Mouse (Mus musculus): Measurements from ENCODE around the gene Dlx2. TPM values are rescaled to one million over a fixed set of nuclear protein-coding genes. Genes with fewer than 3 reads are reported as not detected.

Gene Dlx2
- polyA plus RNA-seq, 1 experiment, result not detected

- H3K27ac ChIP-seq (ENCODE audit: control insufficient read depth, insufficient read depth, low read depth, low read length, poor library complexity), result no peak overlapping the region
- TF ChIP-seq CTCF (IDR thresholded peaks at IDR 0.05; ENCODE audit: control insufficient read depth, insufficient read depth, low read length), result no peak
- TF ChIP-seq POLR2A (IDR thresholded peaks at IDR 0.05; ENCODE audit: borderline replicate concordance, control insufficient read depth, low read depth, low read length), result no peak
- no peak overlapping the region for H3K4me3 ChIP-seq (replicated peaks; ENCODE audit: control insufficient read depth, low read depth, low read length)
- WGBS, result 8% methylated on average over 24 of the region's 24 CpGs
- no peaks in the 10 kb centered on the region for H3K4me1 ChIP-seq (ENCODE audit: control insufficient read depth, insufficient read depth, low read length)
Measured at GRCm38 (mm10) chr2:71527323-71528013, 19.1 kb downstream of the Dlx2 start.

DNA sequence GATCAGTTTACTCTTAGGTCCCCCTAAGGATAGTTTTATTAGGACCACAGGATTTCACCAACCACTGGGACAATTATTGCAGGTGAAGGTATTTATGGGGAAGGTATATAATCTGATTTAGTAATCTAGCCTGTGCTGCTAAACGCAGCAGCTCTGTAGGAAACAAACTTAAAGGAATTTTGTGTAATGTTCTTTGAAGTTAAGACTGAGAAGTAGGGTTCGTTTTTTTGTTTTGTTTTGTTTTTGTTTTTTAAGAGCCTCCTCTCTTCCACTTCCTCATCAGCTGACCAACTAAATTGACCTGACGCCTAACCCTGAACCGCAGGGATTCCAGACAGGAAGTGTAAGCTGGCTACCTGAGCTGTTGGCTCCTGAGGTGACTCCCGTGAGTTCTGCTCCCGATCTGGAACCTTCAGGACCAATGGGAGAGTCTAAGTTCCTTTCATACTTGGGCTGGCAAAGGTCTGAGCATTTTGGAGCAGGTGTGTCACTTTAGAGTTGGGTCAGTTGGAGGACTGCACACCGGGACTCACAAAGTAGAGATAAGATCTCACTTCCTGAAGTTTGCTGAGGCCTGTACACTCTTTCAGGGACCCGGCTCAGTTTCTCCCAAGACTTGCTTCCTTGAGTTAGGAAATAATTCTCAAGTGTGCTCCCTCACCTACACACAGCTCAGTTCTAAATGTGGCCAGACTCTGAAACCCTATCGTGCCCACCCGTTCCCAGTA is 19.8 kb downstream of the Dlx2 start:
- WGBS, result 5% methylated on average over 10 of the region's 10 CpGs
- TF ChIP-seq POLR2A (IDR thresholded peaks at IDR 0.05; ENCODE audit: borderline replicate concordance, control insufficient read depth, low read depth, low read length) (no peak), CTCF (IDR thresholded peaks at IDR 0.05; ENCODE audit: control insufficient read depth, insufficient read depth, low read length) (no peak)
- H3K27ac ChIP-seq (ENCODE audit: control insufficient read depth, insufficient read depth, low read depth, low read length, poor library complexity), result no peak overlapping the region
- no peak overlapping the region for H3K4me3 ChIP-seq (replicated peaks; ENCODE audit: control insufficient read depth, low read depth, low read length)
- no peaks in the 10 kb centered on the region for H3K4me1 ChIP-seq (ENCODE audit: control insufficient read depth, insufficient read depth, low read length)

DNA sequence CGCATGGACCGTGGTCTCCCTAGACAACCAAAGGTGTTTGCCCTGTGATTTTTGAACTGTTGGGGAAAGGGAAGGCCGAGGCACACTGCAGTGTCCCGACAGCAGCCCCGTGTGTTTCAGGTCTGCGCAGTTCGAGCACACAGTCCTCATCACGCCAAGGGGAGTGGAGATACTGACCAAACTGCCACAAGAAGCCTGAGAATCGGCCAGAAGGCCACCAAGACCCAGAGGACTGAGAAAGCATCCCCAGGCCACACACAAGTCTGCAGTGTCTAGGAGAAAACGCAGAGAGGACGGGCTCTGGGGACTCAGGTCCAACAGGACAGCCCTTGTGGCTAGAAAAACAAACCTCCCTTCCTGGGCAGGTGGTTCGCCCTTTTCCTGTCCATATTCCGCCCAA is 21.8 kb downstream of the Dlx2 start:
- 33% methylated on average over 13 of the region's 13 CpGs for WGBS
- H3K27ac ChIP-seq (ENCODE audit: control insufficient read depth, insufficient read depth, low read depth, low read length, poor library complexity), result no peak overlapping the region; the same call in 1 of the 2 replicates
- no peaks in the 10 kb centered on the region for H3K4me1 ChIP-seq (ENCODE audit: control insufficient read depth, insufficient read depth, low read length)
- H3K4me3 ChIP-seq (replicated peaks; ENCODE audit: control insufficient read depth, low read depth, low read length), result no peak overlapping the region
- TF ChIP-seq POLR2A (IDR thresholded peaks at IDR 0.05; ENCODE audit: borderline replicate concordance, control insufficient read depth, low read depth, low read length) (no peak), CTCF (IDR thresholded peaks at IDR 0.05; ENCODE audit: control insufficient read depth, insufficient read depth, low read length) (no peak)

- Histone ChIP-seq H3K4me1 (ENCODE audit: control insufficient read depth, insufficient read depth, low read length) (no peaks in the 10 kb centered on the region), H3K4me3 (replicated peaks; ENCODE audit: control insufficient read depth, low read depth, low read length) (no peak overlapping the region), H3K27ac (ENCODE audit: control insufficient read depth, insufficient read depth, low read depth, low read length, poor library complexity) (no peak overlapping the region)
- no peak for TF ChIP-seq POLR2A (IDR thresholded peaks at IDR 0.05; ENCODE audit: borderline replicate concordance, control insufficient read depth, low read depth, low read length)
- no peak for TF ChIP-seq CTCF (IDR thresholded peaks at IDR 0.05; ENCODE audit: control insufficient read depth, insufficient read depth, low read length)
- WGBS, result 51% methylated on average over 4 of the region's 4 CpGs
Measured at GRCm38 (mm10) chr2:71523431-71523830, 23.1 kb downstream of the Dlx2 start.

- H3K4me3 ChIP-seq (replicated peaks; ENCODE audit: control insufficient read depth, low read depth, low read length), result no peak overlapping the region
- H3K4me1 ChIP-seq (ENCODE audit: control insufficient read depth, insufficient read depth, low read length), result no peaks in the 10 kb centered on the region
- WGBS, result 37% methylated on average over 4 of the region's 4 CpGs
- TF ChIP-seq POLR2A (IDR thresholded peaks at IDR 0.05; ENCODE audit: borderline replicate concordance, control insufficient read depth, low read depth, low read length), result no peak
- TF ChIP-seq CTCF (IDR thresholded peaks at IDR 0.05; ENCODE audit: control insufficient read depth, insufficient read depth, low read length), result no peak
- H3K27ac ChIP-seq (ENCODE audit: control insufficient read depth, insufficient read depth, low read depth, low read length, poor library complexity), result no peak overlapping the region
Measured at GRCm38 (mm10) chr2:71522871-71523270, 23.7 kb downstream of the Dlx2 start.

DNA sequence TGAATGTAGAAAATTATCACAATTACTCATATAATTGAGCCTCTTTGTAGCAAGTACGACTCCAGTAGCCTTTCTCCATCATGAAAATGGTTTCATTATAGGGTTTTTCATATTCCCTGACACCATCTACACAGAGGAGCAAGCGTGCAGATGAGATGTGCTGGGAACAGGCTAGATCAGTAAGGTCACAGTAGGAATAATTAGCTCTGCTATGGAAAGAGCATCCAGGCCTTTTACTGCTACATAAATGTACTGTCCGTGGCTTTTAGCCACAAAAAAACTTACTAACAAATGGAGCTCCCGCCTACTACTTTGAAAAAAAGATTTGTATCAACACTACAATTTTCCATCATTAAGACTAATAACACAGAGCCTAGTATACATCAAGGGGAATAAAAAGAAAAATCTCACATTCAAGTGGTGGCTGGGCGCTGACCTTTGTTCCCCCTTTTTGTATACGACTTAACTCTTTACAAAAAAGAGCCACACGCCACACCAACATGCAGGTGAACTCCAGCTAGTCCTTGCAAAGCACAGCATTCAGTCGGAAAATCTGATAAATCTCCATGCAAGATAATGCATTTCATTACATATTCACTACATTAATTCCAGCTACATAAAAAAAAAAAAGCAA is 29.0 kb downstream of the Dlx2 start:
- Histone ChIP-seq H3K27ac (ENCODE audit: control insufficient read depth, insufficient read depth, low read depth, low read length, poor library complexity) (no peak overlapping the region), H3K4me3 (replicated peaks; ENCODE audit: control insufficient read depth, low read depth, low read length) (no peak overlapping the region), H3K4me1 (ENCODE audit: control insufficient read depth, insufficient read depth, low read length) (no peaks in the 10 kb centered on the region)
- TF ChIP-seq POLR2A (IDR thresholded peaks at IDR 0.05; ENCODE audit: borderline replicate concordance, control insufficient read depth, low read depth, low read length) (no peak), CTCF (IDR thresholded peaks at IDR 0.05; ENCODE audit: control insufficient read depth, insufficient read depth, low read length) (no peak)
- WGBS, result 86% methylated on average over 8 of the region's 8 CpGs

- 83% methylated on average over 4 of the region's 4 CpGs for WGBS
- TF ChIP-seq CTCF (IDR thresholded peaks at IDR 0.05; ENCODE audit: control insufficient read depth, insufficient read depth, low read length) (no peak), POLR2A (IDR thresholded peaks at IDR 0.05; ENCODE audit: borderline replicate concordance, control insufficient read depth, low read depth, low read length) (no peak)
Measured at GRCm38 (mm10) chr2:71516995-71517394, 29.6 kb downstream of the Dlx2 start.

DNA sequence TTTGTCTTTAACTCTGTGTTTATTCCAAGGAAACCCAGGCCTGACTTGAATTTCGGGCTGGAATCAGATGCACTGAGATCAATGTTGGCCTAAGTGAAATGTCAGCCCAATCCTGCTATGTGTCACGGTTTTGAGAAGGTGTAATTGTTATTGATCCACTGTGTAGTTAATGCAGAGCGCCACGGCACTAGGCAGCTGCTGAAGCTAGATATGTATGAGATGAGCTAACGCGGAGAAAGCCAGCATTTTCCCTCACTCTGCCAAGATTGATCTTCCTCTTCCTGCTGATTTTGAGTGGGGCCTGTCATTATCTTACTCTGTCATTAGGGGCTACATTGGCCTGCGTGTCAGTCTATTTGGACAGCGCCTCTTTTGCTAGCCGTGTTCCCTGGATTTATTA is 34.2 kb downstream of the Dlx2 start:
- TF ChIP-seq POLR2A (IDR thresholded peaks at IDR 0.05; ENCODE audit: borderline replicate concordance, control insufficient read depth, low read depth, low read length) (no peak), CTCF (IDR thresholded peaks at IDR 0.05; ENCODE audit: control insufficient read depth, insufficient read depth, low read length) (no peak)
- Histone ChIP-seq H3K4me1 (ENCODE audit: control insufficient read depth, insufficient read depth, low read length) (no peaks in the 10 kb centered on the region; the same call in 1 of the 2 replicates), H3K4me3 (replicated peaks; ENCODE audit: control insufficient read depth, low read depth, low read length) (no peak overlapping the region), H3K27ac (ENCODE audit: control insufficient read depth, insufficient read depth, low read depth, low read length, poor library complexity) (no peak overlapping the region)
- WGBS, result 89% methylated on average over 9 of the region's 9 CpGs

More at GRCm38 (mm10) chr2:71516995-71517394, 29.6 kb downstream of the Dlx2 start:
- no peak overlapping the region for H3K27ac ChIP-seq (ENCODE audit: control insufficient read depth, insufficient read depth, low read depth, low read length, poor library complexity)
- no peaks in the 10 kb centered on the region for H3K4me1 ChIP-seq (ENCODE audit: control insufficient read depth, insufficient read depth, low read length)
- H3K4me3 ChIP-seq (replicated peaks; ENCODE audit: control insufficient read depth, low read depth, low read length), result no peak overlapping the region
